Mouse (Mus musculus) midbrain, embryonic 16.5 days (tissue): ENCODE data around the gene Lpcat1. TPM values are rescaled to one million over a fixed set of nuclear protein-coding genes. Genes with fewer than 3 reads are reported as not detected.

Experiments used
- ATAC-seq: fragments of 200-750 bp; cut with Nextera tagmentation; 2 replicates; pipeline ENCODE4 v1.8.0; 2017; ENCODE audit warnings: moderate TSS enrichment
- H3K27ac ChIP-seq: fragments of 300-500 bp; sonication (generic); 2 replicates; pipeline ENCODE4 v1.5.1; 2014; ENCODE audit warnings: mild to moderate bottlenecking, low read length, mixed read lengths
- H3K27me3 ChIP-seq: fragments of 300-500 bp; sonication (generic); 2 replicates; pipeline ENCODE4 v1.6.1; 2014; ENCODE audit warnings: low read depth, low read length, mixed read lengths; ENCODE audit not compliant: control insufficient read depth, insufficient read depth
- H3K36me3 ChIP-seq: fragments of 300-500 bp; sonication (generic); 2 replicates; pipeline ENCODE4 v1.6.1; 2014; ENCODE audit warnings: mild to moderate bottlenecking, low read length, moderate library complexity, mixed read lengths; ENCODE audit not compliant: control insufficient read depth, insufficient read depth
- H3K4me1 ChIP-seq: fragments of 300-500 bp; sonication (generic); 2 replicates; pipeline ENCODE4 v1.6.1; 2014; ENCODE audit warnings: mild to moderate bottlenecking, low read length, mixed read lengths; ENCODE audit not compliant: control insufficient read depth, insufficient read depth
- H3K4me2 ChIP-seq: fragments of 300-500 bp; sonication (generic); 2 replicates; pipeline ENCODE4 v1.6.1; 2014; ENCODE audit warnings: mild to moderate bottlenecking, low read length, mixed read lengths
- H3K4me3 ChIP-seq: fragments of 300-500 bp; sonication (generic); 2 replicates; pipeline ENCODE4 v1.5.1; 2014; ENCODE audit warnings: low read depth, mild to moderate bottlenecking, low read length, moderate library complexity, mixed read lengths
- H3K9ac ChIP-seq: fragments of 300-500 bp; sonication (generic); 2 replicates; pipeline ENCODE4 v1.6.1; 2014; ENCODE audit warnings: low read depth, low read length, mixed read lengths
- H3K9me3 ChIP-seq: fragments of 300-500 bp; sonication (generic); replicated peaks from 2 replicates; pipeline ENCODE4 v1.6.1; 2014; ENCODE audit warnings: mild to moderate bottlenecking, low read length, mixed read lengths; ENCODE audit not compliant: control insufficient read depth, poor library complexity, severe bottlenecking
- WGBS: fragments of 180-500 bp; shearing (Covaris S2); extraction: QIAGEN DNeasy Blood & Tissue Kit; methylation state at CpG from one replicate; pipeline ENCODE4 v1.1.7; 2014; 5-methylcytosine and 5-hydroxymethylcytosine counted together
- polyA plus RNA-seq: library from polyadenylated mRNA; unstranded; fragments of >200 nt; fragmentation: Nextera tagmentation; extraction: Ambion mirVana; gene quantifications from 2 replicates; pipeline ENCODE4 v1.2.1, GENCODE M21; 2015

Gene Lpcat1
- polyA plus RNA-seq, 1 experiment from 2014 or later: 78.3 TPM

DNA sequence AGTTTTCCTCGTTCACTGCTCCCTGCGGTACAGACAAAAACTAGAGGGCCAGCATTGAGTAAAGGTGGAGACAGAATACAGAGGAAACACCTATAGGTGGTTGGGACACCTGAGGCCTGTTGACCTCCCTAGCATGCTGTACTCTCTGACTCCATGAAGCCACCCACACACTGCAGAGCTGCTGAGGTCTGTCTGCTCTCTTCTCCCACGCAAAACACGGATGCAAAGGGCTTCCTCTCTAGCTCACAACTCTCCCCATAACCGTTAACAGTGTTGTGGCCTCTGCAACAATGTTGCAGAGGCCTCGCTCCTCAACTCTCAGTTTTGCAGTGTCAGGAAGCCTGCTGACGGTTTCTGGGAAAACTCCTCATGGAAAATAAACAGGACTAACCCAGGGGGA is 15.5 kb downstream of the Lpcat1 start:
- WGBS: 91% methylated on average over 7 of the region's 7 CpGs
- no peak overlapping the region for H3K4me2 ChIP-seq
- ATAC-seq: no peak
- H3K27me3 ChIP-seq: no peaks in the 10 kb centered on the region
- no peaks in the 10 kb centered on the region; the same call in 1 of the 2 replicates for H3K9me3 ChIP-seq
- no peaks in the 10 kb centered on the region for H3K4me1 ChIP-seq
- no peak overlapping the region for H3K4me3 ChIP-seq
- H3K9ac ChIP-seq: no peak overlapping the region
- no peak overlapping the region for H3K27ac ChIP-seq
- H3K36me3 ChIP-seq: peaks cover 12% of the 10 kb centered on the region

DNA sequence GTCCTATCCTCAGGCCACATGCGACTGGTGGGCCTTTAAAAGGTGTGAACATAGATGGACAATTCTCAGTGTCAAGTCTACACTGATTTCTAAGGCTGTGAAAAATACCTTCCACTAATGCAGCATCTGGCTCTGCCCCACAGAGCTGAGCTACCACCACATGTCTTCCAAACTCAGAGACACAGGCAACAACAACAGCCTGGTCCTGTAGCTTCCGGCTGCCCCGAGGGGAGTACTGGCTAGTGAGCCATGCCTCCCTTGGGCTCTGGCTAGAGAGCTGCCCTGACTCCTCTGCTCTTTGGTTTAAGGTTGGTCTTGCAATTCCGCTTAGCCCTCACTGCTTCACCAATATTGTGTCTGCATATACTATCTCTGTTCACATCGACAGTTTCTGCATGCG is 16.3 kb downstream of the Lpcat1 start:
- Histone ChIP-seq H3K27me3 (no peaks in the 10 kb centered on the region), H3K4me2 (no peak overlapping the region), H3K4me1 (no peaks in the 10 kb centered on the region), H3K9me3 (no peaks in the 10 kb centered on the region; the same call in 1 of the 2 replicates), H3K27ac (no peak overlapping the region), H3K36me3 (peaks cover 12% of the 10 kb centered on the region), H3K4me3 (no peak overlapping the region), H3K9ac (no peak overlapping the region)
- 93% methylated on average over 6 of the region's 6 CpGs for WGBS
- no peak for ATAC-seq

DNA sequence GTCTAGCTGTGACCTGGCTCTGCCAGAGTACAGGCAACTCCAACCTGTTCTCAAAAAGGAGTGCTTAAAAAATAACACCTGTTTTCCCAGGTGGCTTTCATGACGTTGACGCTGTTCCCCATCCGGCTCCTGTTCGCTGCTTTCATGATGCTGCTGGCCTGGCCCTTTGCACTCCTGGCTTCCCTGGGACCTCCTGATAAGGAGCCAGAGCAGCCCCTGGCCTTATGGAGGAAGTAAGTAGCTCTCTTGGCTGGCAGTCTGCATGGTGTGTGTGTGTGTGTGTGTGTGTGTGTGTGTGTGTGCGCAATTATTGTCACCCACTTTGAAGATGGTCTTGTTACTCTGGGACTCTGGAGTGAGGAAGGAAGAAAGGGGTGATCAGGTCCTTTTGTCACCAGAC is 17.2 kb downstream of the Lpcat1 start:
- no peak overlapping the region for H3K4me2 ChIP-seq

DNA sequence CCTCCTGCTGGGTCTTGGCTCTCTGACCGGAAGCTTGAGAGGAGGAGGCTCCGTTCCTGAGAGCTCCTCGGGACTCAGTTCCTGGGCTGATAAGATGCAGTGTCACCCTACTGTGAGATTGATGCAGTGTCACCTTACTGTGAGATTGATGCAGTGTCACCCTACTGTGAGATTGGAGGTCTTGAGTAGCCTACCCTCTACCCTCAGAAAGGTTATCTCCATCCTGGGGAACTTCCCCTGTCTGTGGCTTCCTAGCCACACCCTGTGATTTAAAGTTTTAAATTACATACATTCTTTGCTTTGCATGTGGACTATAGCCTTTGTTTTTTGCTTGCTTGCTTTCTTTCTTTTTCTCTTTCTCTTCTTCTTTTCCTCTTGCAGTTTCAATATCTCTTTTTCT is 21.1 kb downstream of the Lpcat1 start:
- WGBS: 80% methylated on average over 3 of the region's 3 CpGs
- H3K4me1 ChIP-seq: no peaks in the 10 kb centered on the region

More for the DNA sequence above, 17.2 kb downstream of the Lpcat1 start:
- Histone ChIP-seq H3K9ac (no peak overlapping the region), H3K27me3 (no peaks in the 10 kb centered on the region), H3K4me1 (no peaks in the 10 kb centered on the region), H3K4me3 (no peak overlapping the region), H3K9me3 (no peaks in the 10 kb centered on the region; the same call in 1 of the 2 replicates), H3K36me3 (peaks cover 12% of the 10 kb centered on the region), H3K27ac (no peak overlapping the region)
- 89% methylated on average over 5 of the region's 5 CpGs for WGBS
- ATAC-seq: no peak

DNA sequence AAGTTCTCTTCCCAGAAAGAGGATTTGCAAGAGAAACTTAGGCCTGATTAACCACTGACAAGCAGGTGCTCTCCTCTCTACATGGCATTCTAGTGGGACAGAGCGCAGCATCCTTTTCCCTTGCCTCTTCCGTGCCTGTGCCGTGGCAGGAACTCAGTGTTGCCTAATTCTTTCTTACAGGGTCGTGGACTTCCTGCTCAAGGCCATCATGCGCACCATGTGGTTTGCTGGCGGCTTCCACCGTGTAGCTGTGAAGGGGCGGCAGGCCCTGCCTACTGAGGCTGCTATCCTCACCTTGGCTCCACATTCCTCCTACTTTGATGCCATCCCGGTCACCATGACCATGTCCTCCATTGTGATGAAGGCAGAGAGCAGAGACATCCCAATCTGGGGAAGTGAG is 21.7 kb downstream of the Lpcat1 start:
- Histone ChIP-seq H3K36me3 (peaks cover 30% of the 10 kb centered on the region), H3K27ac (no peak overlapping the region), H3K27me3 (no peaks in the 10 kb centered on the region), H3K9ac (no peak overlapping the region), H3K4me1 (no peaks in the 10 kb centered on the region), H3K9me3 (no peaks in the 10 kb centered on the region; the same call in 1 of the 2 replicates), H3K4me3 (no peak overlapping the region), H3K4me2 (no peak overlapping the region)
- WGBS: 94% methylated on average over 9 of the region's 9 CpGs
- ATAC-seq: no peak

More for the DNA sequence above, 21.1 kb downstream of the Lpcat1 start:
- H3K9ac ChIP-seq: no peak overlapping the region
- no peaks in the 10 kb centered on the region for H3K27me3 ChIP-seq
- ATAC-seq: no peak
- H3K27ac ChIP-seq: no peak overlapping the region
- H3K4me3 ChIP-seq: no peak overlapping the region
- no peaks in the 10 kb centered on the region; the same call in 1 of the 2 replicates for H3K9me3 ChIP-seq
- peaks cover 30% of the 10 kb centered on the region for H3K36me3 ChIP-seq
- no peak overlapping the region for H3K4me2 ChIP-seq

- Histone ChIP-seq H3K9me3 (no peaks in the 10 kb centered on the region; the same call in 1 of the 2 replicates), H3K27me3 (no peaks in the 10 kb centered on the region), H3K4me2 (no peak overlapping the region), H3K27ac (no peak overlapping the region), H3K4me1 (no peaks in the 10 kb centered on the region), H3K4me3 (no peak overlapping the region), H3K36me3 (peaks cover 29% of the 10 kb centered on the region), H3K9ac (no peak overlapping the region)
- ATAC-seq: no peak
- WGBS: 95% methylated on average over 3 of the region's 3 CpGs
These were observed 23.0 kb downstream of the Lpcat1 start for GRCm38 (mm10) chr13:73489986-73490385.

DNA sequence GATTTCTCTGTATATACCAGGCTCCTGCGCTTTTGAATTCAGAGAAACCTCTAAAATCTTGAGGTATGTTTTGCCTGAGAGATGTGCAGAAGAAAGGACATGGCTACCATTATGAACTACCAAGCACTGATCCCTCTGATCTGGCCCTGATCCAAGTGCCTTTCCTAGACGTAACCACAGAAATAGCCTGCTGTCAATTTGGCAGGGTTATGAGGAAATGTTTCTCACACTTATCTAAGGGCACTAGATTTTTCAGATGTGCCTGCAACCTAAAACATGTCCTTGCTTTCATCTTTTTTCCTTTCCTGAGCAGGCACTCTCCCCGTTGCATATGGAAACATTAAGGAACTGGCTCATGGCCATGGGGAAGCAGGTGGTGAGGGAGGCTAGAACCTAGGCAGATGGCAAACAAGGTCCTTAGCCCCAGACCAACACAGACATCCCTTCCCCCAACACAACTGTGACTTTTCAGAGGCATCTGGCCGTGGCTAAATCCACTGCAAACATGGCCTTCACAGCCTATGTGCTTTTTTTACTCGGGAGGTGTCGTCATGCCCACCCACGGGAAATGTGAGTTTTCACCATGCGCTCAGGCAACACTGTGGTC is 23.7 kb downstream of the Lpcat1 start:
- no peaks in the 10 kb centered on the region for H3K27me3 ChIP-seq
- no peak overlapping the region for H3K4me3 ChIP-seq
- no peaks in the 10 kb centered on the region for H3K4me1 ChIP-seq
- ATAC-seq: no peak
- H3K9ac ChIP-seq: no peak overlapping the region
- H3K9me3 ChIP-seq: no peaks in the 10 kb centered on the region; the same call in 1 of the 2 replicates
- 78% methylated on average over 8 of the region's 8 CpGs for WGBS
- H3K36me3 ChIP-seq: peaks cover 31% of the 10 kb centered on the region
- H3K27ac ChIP-seq: no peak overlapping the region
- H3K4me2 ChIP-seq: no peak overlapping the region

DNA sequence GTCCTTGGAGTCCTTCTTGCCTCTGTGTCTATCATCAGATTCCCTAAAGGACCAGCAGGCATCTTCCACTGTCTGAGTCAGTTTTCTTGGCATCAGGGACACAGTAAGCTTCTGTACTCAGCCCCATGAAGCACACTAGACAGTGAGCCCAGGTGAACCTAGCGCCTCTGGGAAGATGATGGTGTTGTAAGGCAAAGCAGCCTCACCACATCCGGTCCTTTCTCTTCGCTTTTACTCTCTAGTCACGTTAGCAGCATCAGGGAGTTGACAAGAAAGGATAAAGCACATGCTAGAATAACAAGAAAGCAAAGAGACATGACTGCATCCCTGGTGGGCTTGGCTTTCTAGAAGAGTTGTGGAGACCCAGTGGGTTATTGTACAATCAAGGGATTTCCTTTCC is 26.2 kb downstream of the Lpcat1 start:
- no peak overlapping the region for H3K27ac ChIP-seq
- no peaks in the 10 kb centered on the region for H3K27me3 ChIP-seq
- H3K9ac ChIP-seq: no peak overlapping the region
- no peak overlapping the region for H3K4me3 ChIP-seq
- peaks cover 28% of the 10 kb centered on the region for H3K36me3 ChIP-seq
- no peak for ATAC-seq
- no peaks in the 10 kb centered on the region for H3K4me1 ChIP-seq
- H3K4me2 ChIP-seq: no peak overlapping the region
- 92% methylated on average over 4 of the region's 4 CpGs for WGBS
- no peaks in the 10 kb centered on the region for H3K9me3 ChIP-seq

- 97% methylated on average over 9 of the region's 9 CpGs for WGBS
- no peak for ATAC-seq
- Histone ChIP-seq H3K9me3 (no peaks in the 10 kb centered on the region), H3K27me3 (no peaks in the 10 kb centered on the region), H3K4me1 (no peaks in the 10 kb centered on the region), H3K27ac (no peak overlapping the region), H3K36me3 (peaks cover 28% of the 10 kb centered on the region), H3K4me2 (no peak overlapping the region), H3K9ac (no peak overlapping the region), H3K4me3 (no peak overlapping the region)
These were observed 27.5 kb downstream of the Lpcat1 start for GRCm38 (mm10) chr13:73494528-73494927.
